In genomic region chr17:27819011-27819410, GRCm38 (mm10) we compare ENCODE assay signal across 8 mouse cellular contexts. TPM values are rescaled to one million over a fixed set of nuclear protein-coding genes. Genes with fewer than 3 reads are reported as not detected.
DNase-seq lines count a peak whose midpoint lies in the region; ATAC-seq and TF ChIP-seq lines count a peak whose summit lies in the region.

No protein-coding gene starts in this region.

- peaks cover 7% of the 10 kb centered on the region for H3K79me2 ChIP-seq in heart, adult 2 months (replicated peaks; ENCODE audit: control insufficient read depth, insufficient read depth, low read length)
- peaks cover 63% of the 10 kb centered on the region for H3K79me2 ChIP-seq in C2C12 (ENCODE audit: control insufficient read depth, insufficient read depth)

- H3K4me1 ChIP-seq in heart, adult 2 months (ENCODE audit: control insufficient read depth, insufficient read depth, low read length) = peaks cover 8% of the 10 kb centered on the region
- H3K4me1 ChIP-seq in forebrain, embryonic 11.5 days (replicated peaks; ENCODE audit: control insufficient read depth, insufficient read depth, low read length) = peaks cover 6% of the 10 kb centered on the region; the same call in 1 of the 2 replicates
- H3K4me1 ChIP-seq in liver, embryonic 12.5 days = peaks cover 66% of the 10 kb centered on the region

- TF ChIP-seq CTCF in heart, adult 2 months (IDR thresholded peaks at IDR 0.05) = no peak
- TF ChIP-seq CTCF in C2C12 (IDR thresholded peaks at IDR 0.05; ENCODE audit: control insufficient read depth, insufficient read depth, insufficient read length) = no peak

- peak overlapping the region; percentile 90; the same call in 1 of the 2 replicates for H3K9ac ChIP-seq in heart, adult 2 months (ENCODE audit: low read depth, low read length)
- H3K9ac ChIP-seq in forebrain, embryonic 11.5 days (ENCODE audit: low read length) = peak overlapping the region; percentile 92
- peak overlapping the region; percentile 97 for H3K9ac ChIP-seq in liver, embryonic 12.5 days

- no peak for TF ChIP-seq EP300 in heart, adult 2 months (IDR thresholded peaks at IDR 0.05; ENCODE audit: insufficient read depth, low read depth, low read length)

- H3K4me2 ChIP-seq in forebrain, embryonic 11.5 days (ENCODE audit: low read depth, low read length, severe bottlenecking) = peak overlapping the region; percentile 82
- peak overlapping the region; percentile 86 for H3K4me2 ChIP-seq in liver, embryonic 12.5 days

- intact Hi-C loops in heart, adult 2 months (cut with DNase I) = no loop called here

- no peaks in the 10 kb centered on the region; the same call in 1 of the 2 replicates for H3K36me3 ChIP-seq in heart, adult 2 months (ENCODE audit: control insufficient read depth, insufficient read depth, low read length)
- no peaks in the 10 kb centered on the region for H3K36me3 ChIP-seq in C2C12 (ENCODE audit: control insufficient read depth, insufficient read depth)
- no peaks in the 10 kb centered on the region for H3K36me3 ChIP-seq in forebrain, embryonic 11.5 days (ENCODE audit: control insufficient read depth, insufficient read depth, low read length)
- no peaks in the 10 kb centered on the region for H3K36me3 ChIP-seq in liver, embryonic 12.5 days

- ATAC-seq in forebrain, embryonic 11.5 days (replicated peaks; ENCODE audit: low FRiP score) = no peak
- ATAC-seq in liver, embryonic 12.5 days = no peak

- H3ac ChIP-seq in C2C12 (ENCODE audit: control insufficient read depth, insufficient read length, low read depth) = peak overlapping the region; percentile 100

- no peaks in the 10 kb centered on the region for H3K9me3 ChIP-seq in forebrain, embryonic 11.5 days (ENCODE audit: control insufficient read depth, low read length)
- H3K9me3 ChIP-seq in liver, embryonic 12.5 days (replicated peaks) = no peaks in the 10 kb centered on the region

- H3K4me3 ChIP-seq in heart, adult 2 months = peak overlapping the region; percentile 81
- peak overlapping the region; percentile 89 for H3K4me3 ChIP-seq in C2C12 (ENCODE audit: insufficient read depth, poor library complexity, severe bottlenecking)
- peak overlapping the region; percentile 94 for H3K4me3 ChIP-seq in forebrain, embryonic 11.5 days (ENCODE audit: low read depth, low read length)
- H3K4me3 ChIP-seq in liver, embryonic 12.5 days = peak overlapping the region; percentile 97

- no peak overlapping the region; the same call in 1 of the 2 replicates for H3K27ac ChIP-seq in heart, adult 2 months
- no peak overlapping the region for H3K27ac ChIP-seq in forebrain, embryonic 11.5 days (ENCODE audit: low read depth, low read length)
- peak overlapping the region; percentile 93 for H3K27ac ChIP-seq in liver, embryonic 12.5 days

- WGBS in heart, adult 2 months = 12% methylated on average over 7 of the region's 7 CpGs
- WGBS in forebrain, embryonic 11.5 days = 21% methylated on average over 7 of the region's 7 CpGs
- WGBS in liver, embryonic 12.5 days (ENCODE audit: insufficient replicate concordance) = 19% methylated on average over 7 of the region's 7 CpGs

- H3K27me3 ChIP-seq in heart, adult 2 months (ENCODE audit: control insufficient read depth, insufficient read depth, low read length) = no peaks in the 10 kb centered on the region
- no peaks in the 10 kb centered on the region for H3K27me3 ChIP-seq in C2C12 (ENCODE audit: control insufficient read depth, insufficient read depth, insufficient read length)
- no peaks in the 10 kb centered on the region for H3K27me3 ChIP-seq in forebrain, embryonic 11.5 days (ENCODE audit: control insufficient read depth, insufficient read depth, low read length)
- H3K27me3 ChIP-seq in liver, embryonic 12.5 days (replicated peaks) = no peaks in the 10 kb centered on the region

- TF ChIP-seq POLR2A in heart, adult 2 months (IDR thresholded peaks at IDR 0.05; ENCODE audit: insufficient read depth, low read depth, low read length) = no peak

- DNase-seq in heart, adult 2 months = no peak
- no peak for DNase-seq in heart, adult 18-20 months
- DNase-seq in forebrain, embryonic 11.5 days (ENCODE audit: low spot score) = no peak
- no peak for DNase-seq in frontal cortex, postnatal 36 days (ENCODE audit: low spot score in 2 of 2)
- DNase-seq in cerebellum, adult 11 months = no peak
- DNase-seq in right cerebral cortex, postnatal 10 days (ENCODE audit: low spot score in 2 of 2) = no peak

- H3K79me3 ChIP-seq in C2C12 (ENCODE audit: low read depth) = peaks cover 57% of the 10 kb centered on the region

TF ChIP-seq in C2C12, 6 proteins besides CTCF, POLR2A, EP300 and RAD21:
- TF ChIP-seq MYOG (IDR thresholded peaks at IDR 0.05; ENCODE audit: control insufficient read depth, extremely low read depth, insufficient read length) = no peak

RNA-seq across cellular contexts. Expression of gene D17Wsu92e, which starts 1.4 kb away (rescaled TPM):
- total RNA-seq in heart, adult 2 months (2021) = 100 to 1,000 TPM; 136 to 151 TPM
- polyA plus RNA-seq in heart, adult 2 months (2012; rRNA removed) = 112 and 163 TPM in 2 replicates
- total RNA-seq in heart, adult 18-20 months (2021) = 100 to 1,000 TPM; 138 to 145 TPM
- polyA plus RNA-seq in C2C12 (2012; fragmentation: generic; extraction: Trizol) = 65.1 TPM
- polyA plus RNA-seq in forebrain, embryonic 11.5 days (2014; fragmentation: Nextera tagmentation; extraction: Ambion mirVana) = 12.7 and 14.1 TPM in 2 replicates
- polyA plus RNA-seq in liver, embryonic 12.5 days (2016; fragmentation: Nextera tagmentation; extraction: Ambion mirVana) = 17.1 and 19.5 TPM in 2 replicates

RNA-seq across cellular contexts. Expression of gene Snrpc, which starts 18.9 kb away (rescaled TPM):
- total RNA-seq in heart, adult 2 months (2021) = 10 to 100 TPM; 44.5 to 55.2 TPM
- 43.4 and 52.4 TPM in 2 replicates for polyA plus RNA-seq in heart, adult 2 months (2012; rRNA removed)
- total RNA-seq in heart, adult 18-20 months (2021) = 10 to 100 TPM; 46.0 to 50.6 TPM
- polyA plus RNA-seq in C2C12 (2012; fragmentation: generic; extraction: Trizol) = 318 TPM
- 371 and 373 TPM in 2 replicates for polyA plus RNA-seq in forebrain, embryonic 11.5 days (2014; fragmentation: Nextera tagmentation; extraction: Ambion mirVana)
- 200 and 212 TPM in 2 replicates for polyA plus RNA-seq in liver, embryonic 12.5 days (2016; fragmentation: Nextera tagmentation; extraction: Ambion mirVana)

RNA-seq across cellular contexts. Expression of gene Uhrf1bp1, which starts 37.2 kb away (rescaled TPM):
- total RNA-seq in heart, adult 2 months (2021) = 10 to 100 TPM; 14.7 to 19.4 TPM
- polyA plus RNA-seq in heart, adult 2 months (2012; rRNA removed) = 5.3 and 10.1 TPM in 2 replicates
- 10 to 100 TPM; 16.8 to 20.6 TPM for total RNA-seq in heart, adult 18-20 months (2021)
- polyA plus RNA-seq in C2C12 (2012; fragmentation: generic; extraction: Trizol) = 6.6 TPM
- polyA plus RNA-seq in forebrain, embryonic 11.5 days (2014; fragmentation: Nextera tagmentation; extraction: Ambion mirVana) = 7.8 and 9.7 TPM in 2 replicates
- 4.5 and 5.0 TPM in 2 replicates for polyA plus RNA-seq in liver, embryonic 12.5 days (2016; fragmentation: Nextera tagmentation; extraction: Ambion mirVana)
